Comparison of ENCODE assay signal across 8 mouse cellular contexts in the genomic region with DNA sequence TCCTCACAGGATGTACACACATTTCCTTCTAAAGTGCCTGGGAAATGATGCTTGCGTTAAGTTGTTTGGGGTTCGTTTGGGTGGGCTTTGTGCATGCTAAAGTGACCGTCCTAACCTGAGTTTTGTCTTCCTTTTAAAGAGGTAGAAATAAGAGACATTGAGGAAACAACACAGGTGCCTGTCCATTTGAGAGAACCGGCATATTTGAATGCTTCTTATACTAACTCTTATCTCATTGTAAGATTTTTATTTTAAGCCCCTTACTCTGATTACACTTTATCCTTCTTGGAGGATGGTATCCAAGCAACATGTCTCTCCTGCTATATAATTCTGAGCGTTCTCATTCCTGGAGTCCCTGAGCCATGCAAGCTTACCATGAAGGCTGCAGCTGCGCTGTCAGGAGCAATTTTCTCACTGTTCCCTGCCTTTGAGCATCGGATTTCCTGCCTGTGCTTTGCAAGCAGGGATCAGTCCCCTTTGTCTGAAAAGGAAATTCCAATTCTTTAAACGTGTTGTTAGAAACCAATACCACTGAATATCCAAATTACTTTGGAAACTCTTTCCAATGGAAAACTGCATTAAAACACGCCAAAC. TPM values are rescaled to one million over a fixed set of nuclear protein-coding genes. Genes with fewer than 3 reads are reported as not detected.
A peak's percentile ranks its signal among the peaks of the same experiment; 100 is the strongest.
DNase-seq lines count a peak whose midpoint lies in the region; ATAC-seq and TF ChIP-seq lines count a peak whose summit lies in the region.

No protein-coding gene starts in this region.

- no peak for TF ChIP-seq EP300 in stomach, postnatal 0 days (optimal IDR thresholded peaks at IDR 0.05)

- H3K9ac ChIP-seq in neural tube, embryonic 11.5 days (ENCODE audit: low read length), result peak overlapping the region; percentile 44
- peak overlapping the region; percentile 38; the same call in 1 of the 2 replicates for H3K9ac ChIP-seq in forebrain, embryonic 13.5 days
- H3K9ac ChIP-seq in liver, embryonic 12.5 days, result no peak overlapping the region
- H3K9ac ChIP-seq in stomach, postnatal 0 days (ENCODE audit: low read length), result no peak overlapping the region

- WGBS in neural tube, embryonic 11.5 days, result 7% methylated on average over 9 of the region's 9 CpGs
- 4% methylated on average over 9 of the region's 9 CpGs for WGBS in forebrain, embryonic 13.5 days
- WGBS in liver, embryonic 12.5 days (ENCODE audit: insufficient replicate concordance), result 12% methylated on average over 9 of the region's 9 CpGs
- WGBS in stomach, postnatal 0 days, result 29% methylated on average over 9 of the region's 9 CpGs

- H3K4me3 ChIP-seq in neural tube, embryonic 11.5 days (ENCODE audit: low read depth, low read length), result no peak overlapping the region
- H3K4me3 ChIP-seq in forebrain, embryonic 13.5 days, result no peak overlapping the region
- H3K4me3 ChIP-seq in liver, embryonic 12.5 days, result no peak overlapping the region
- H3K4me3 ChIP-seq in stomach, postnatal 0 days (ENCODE audit: low read depth, low read length), result no peak overlapping the region

- H3K4me1 ChIP-seq in neural tube, embryonic 11.5 days (ENCODE audit: control insufficient read depth, insufficient read depth, low read length), result peaks cover 6% of the 10 kb centered on the region
- H3K4me1 ChIP-seq in forebrain, embryonic 13.5 days, result peaks cover 19% of the 10 kb centered on the region
- H3K4me1 ChIP-seq in liver, embryonic 12.5 days, result peaks cover 17% of the 10 kb centered on the region
- H3K4me1 ChIP-seq in stomach, postnatal 0 days (replicated peaks; ENCODE audit: control insufficient read depth, insufficient read depth), result 0 out of 2 replicates have a peak, but pooled peaks cover 3% of the 10 kb centered on the region

- H3K27me3 ChIP-seq in neural tube, embryonic 11.5 days (ENCODE audit: control insufficient read depth, insufficient read depth, low read length), result no peaks in the 10 kb centered on the region
- H3K27me3 ChIP-seq in forebrain, embryonic 13.5 days, result peaks cover 4% of the 10 kb centered on the region
- peaks cover 34% of the 10 kb centered on the region for H3K27me3 ChIP-seq in liver, embryonic 12.5 days (replicated peaks)
- no peaks in the 10 kb centered on the region for H3K27me3 ChIP-seq in stomach, postnatal 0 days (ENCODE audit: control insufficient read depth, insufficient read depth, low read length)

- no peak for TF ChIP-seq CTCF in stomach, postnatal 0 days (IDR thresholded peaks at IDR 0.05; ENCODE audit: low read depth)

- no peak for DNase-seq in neural tube, embryonic 11.5 days (ENCODE audit: low spot score)
- DNase-seq in neural tube, embryonic 10.5 days (ENCODE audit: extremely low spot score, low spot score), result no peak
- no peak for DNase-seq in stomach, postnatal 0 days (ENCODE audit: low spot score)
- no peak for DNase-seq in adrenal gland, adult 18-20 months (ENCODE audit: low spot score in 2 of 2)
- DNase-seq in adrenal gland, postnatal 10 days, result no peak

- peak overlapping the region; percentile 58; the same call in 1 of the 2 replicates for H3K27ac ChIP-seq in neural tube, embryonic 11.5 days (ENCODE audit: low read depth, low read length)
- peak overlapping the region; percentile 78 for H3K27ac ChIP-seq in forebrain, embryonic 13.5 days
- no peak overlapping the region for H3K27ac ChIP-seq in liver, embryonic 12.5 days
- peak overlapping the region; percentile 53 for H3K27ac ChIP-seq in stomach, postnatal 0 days (replicated peaks)

- no peaks in the 10 kb centered on the region for H3K36me3 ChIP-seq in neural tube, embryonic 11.5 days (ENCODE audit: control insufficient read depth, insufficient read depth, low read length)
- H3K36me3 ChIP-seq in forebrain, embryonic 13.5 days (ENCODE audit: poor library complexity, severe bottlenecking), result 0 out of 2 replicates have a peak, but pooled peaks cover 7% of the 10 kb centered on the region
- no peaks in the 10 kb centered on the region for H3K36me3 ChIP-seq in liver, embryonic 12.5 days
- H3K36me3 ChIP-seq in stomach, postnatal 0 days (ENCODE audit: control insufficient read depth, insufficient read depth, low read length), result no peaks in the 10 kb centered on the region

- no peaks in the 10 kb centered on the region for H3K9me3 ChIP-seq in neural tube, embryonic 11.5 days (ENCODE audit: control insufficient read depth, low read length)
- no peaks in the 10 kb centered on the region for H3K9me3 ChIP-seq in forebrain, embryonic 13.5 days (replicated peaks)
- no peaks in the 10 kb centered on the region for H3K9me3 ChIP-seq in liver, embryonic 12.5 days (replicated peaks)
- H3K9me3 ChIP-seq in stomach, postnatal 0 days (ENCODE audit: control insufficient read depth, low read length), result no peaks in the 10 kb centered on the region

- H3K4me2 ChIP-seq in neural tube, embryonic 11.5 days (ENCODE audit: low read depth), result peak overlapping the region; percentile 29
- H3K4me2 ChIP-seq in forebrain, embryonic 13.5 days, result peak overlapping the region; percentile 26
- H3K4me2 ChIP-seq in liver, embryonic 12.5 days, result peak overlapping the region; percentile 19
- no peak overlapping the region for H3K4me2 ChIP-seq in stomach, postnatal 0 days (replicated peaks; ENCODE audit: low read depth)

- ATAC-seq in neural tube, embryonic 11.5 days (ENCODE audit: insufficient read depth, low FRiP score, low TSS enrichment), result no peak; the same call in 1 of the 2 replicates
- ATAC-seq in forebrain, embryonic 13.5 days, result peak; percentile 77; the same call in 1 of the 2 replicates
- no peak for ATAC-seq in liver, embryonic 12.5 days
- ATAC-seq in stomach, postnatal 0 days (ENCODE audit: low FRiP score, low TSS enrichment), result no peak
- no peak for ATAC-seq in granulocyte monocyte progenitor cell, adult 5-6 weeks (replicated peaks; ENCODE audit: poor library complexity, severe bottlenecking)

RNA-seq across cellular contexts. Expression of gene Hspa8, which starts 16.3 kb away (rescaled TPM):
- polyA plus RNA-seq in neural tube, embryonic 11.5 days (2014; fragmentation: Nextera tagmentation; extraction: Ambion mirVana), result 3,508 and 3,707 TPM in 2 replicates
- polyA plus RNA-seq in forebrain, embryonic 13.5 days (2015; fragmentation: Nextera tagmentation; extraction: Ambion mirVana), result 3,030 and 3,122 TPM in 2 replicates
- polyA plus RNA-seq in liver, embryonic 12.5 days (2016; fragmentation: Nextera tagmentation; extraction: Ambion mirVana), result 2,428 and 2,723 TPM in 2 replicates
- 991 and 1,085 TPM in 2 replicates for polyA plus RNA-seq in stomach, postnatal 0 days (2015; fragmentation: Nextera tagmentation; extraction: Ambion mirVana)
- 1,000 to 10,000 TPM; 3,946 to 4,032 TPM for total RNA-seq in adrenal gland, adult 18-20 months (2021)
- 1,000 to 10,000 TPM; 1,152 to 1,293 TPM for total RNA-seq in adrenal gland, postnatal 10 days (2021)
- 2,268 and 2,405 TPM in 2 replicates for total RNA-seq in granulocyte monocyte progenitor cell, adult 5-6 weeks (2014; fragmentation: Nextera tagmentation)
- total RNA-seq in granulocyte monocyte progenitor cell, adult 5-6 weeks (2017), result 4,273 and 4,449 TPM in 2 replicates

Comparison
In these comparisons a context has a peak if more than half of its experiments do, and no peak if none do; other contexts are left out.
1. H3K9ac ChIP-seq: peak in neural tube, embryonic 11.5 days (single experiment) and forebrain, embryonic 13.5 days (single experiment); none in liver, embryonic 12.5 days (single experiment) and stomach, postnatal 0 days (single experiment).